Mouse (Mus musculus): Measurements from ENCODE around the gene Smyd1.

- no peak for TF ChIP-seq CTCF (IDR thresholded peaks at IDR 0.05; ENCODE audit: low read depth, low read length)
- TF ChIP-seq GATA2 (IDR thresholded peaks at IDR 0.05; ENCODE audit: borderline replicate concordance, low read depth, low read length), result no peak
- no peak for TF ChIP-seq GATA1 (IDR thresholded peaks at IDR 0.05; ENCODE audit: borderline replicate concordance, low read length)
- no peak for TF ChIP-seq POLR2AphosphoS5 (IDR thresholded peaks at IDR 0.05; ENCODE audit: insufficient replicate concordance, low read depth, low read length)
- TF ChIP-seq TAL1 (conservative IDR thresholded peaks at IDR 0.05; ENCODE audit: low read depth, low read length), result no peak
Observed at GRCm38 (mm10) chr6:71249615-71250014, 72.4 kb downstream of the Smyd1 start.

All from G1E (cell line).